In genomic region chr10:96264866-96265265, GRCm38 (mm10) we compare ENCODE assay signal across 11 mouse cellular contexts.
DNase-seq lines count a peak whose midpoint lies in the region; ATAC-seq and TF ChIP-seq lines count a peak whose summit lies in the region.
"Had no signal": no experiment of that assay in that cellular context is flagged by ENCODE, and none has a peak within 500 bp of the region (broad histone marks: within the 10 kb centered on the region; RNA-seq: fewer than 3 reads in every experiment).

No protein-coding gene starts in this region.

- no peaks in the 10 kb centered on the region for H3K27me3 ChIP-seq in lung, embryonic 15.5 days

- intact Hi-C loops in left cerebral cortex, postnatal 4 days (cut with DNase I), result no loop called here

- no peak overlapping the region for H3K4me3 ChIP-seq in embryonic fibroblast, embryonic 13.5 days (ENCODE audit: insufficient read depth, low read length)
- no peak overlapping the region for H3K4me3 ChIP-seq in lung, embryonic 15.5 days

- H3K9ac ChIP-seq in lung, embryonic 15.5 days, result no peak overlapping the region
- H3K9ac ChIP-seq: liver, embryonic 14.5 days had no signal

- peak overlapping the region; percentile 70; the same call in 1 of the 2 replicates for H3K27ac ChIP-seq in embryonic fibroblast, embryonic 13.5 days (ENCODE audit: insufficient read depth, low read length)
- H3K27ac ChIP-seq in lung, embryonic 15.5 days, result peak overlapping the region; percentile 89
- H3K27ac ChIP-seq: hindbrain, postnatal 0 days; liver, embryonic 14.5 days had no signal

- DNase-seq in cerebellum, postnatal 10 days, result peak; percentile 44 to 63
- no peak for DNase-seq in cerebellum, adult 11 months
- peak; percentile 41 for DNase-seq in left cerebral cortex, postnatal 4 days
- DNase-seq in left cerebral cortex, adult 11 months (ENCODE audit: low spot score), result no peak
- no peak for DNase-seq in adrenal gland, postnatal 14 days
- no peak for DNase-seq in adrenal gland, adult 18-20 months (ENCODE audit: low spot score in 2 of 2)
- DNase-seq: cerebellum, adult 11-12 months had no signal

- TF ChIP-seq CTCF in embryonic fibroblast, embryonic 13.5 days (IDR thresholded peaks at IDR 0.05; ENCODE audit: borderline replicate concordance, insufficient read depth, low read length), result no peak

- no peak for TF ChIP-seq POLR2A in embryonic fibroblast, embryonic 13.5 days (IDR thresholded peaks at IDR 0.05; ENCODE audit: low read depth, low read length)

- H3K36me3 ChIP-seq in lung, embryonic 15.5 days, result no peaks in the 10 kb centered on the region

- 29% methylated on average over 4 of the region's 4 CpGs for WGBS in lung, embryonic 15.5 days

- ATAC-seq in lung, embryonic 15.5 days (ENCODE audit: borderline replicate concordance, extremely low read depth, low FRiP score, low TSS enrichment), result peak; percentile 81
- ATAC-seq: hindbrain, postnatal 0 days had no signal

- H3K4me2 ChIP-seq in lung, embryonic 15.5 days, result peak overlapping the region; percentile 18; the same call in 1 of the 2 replicates

- no peaks in the 10 kb centered on the region; the same call in 1 of the 2 replicates for H3K4me1 ChIP-seq in embryonic fibroblast, embryonic 13.5 days (ENCODE audit: control insufficient read depth, insufficient read depth, low read length)
- H3K4me1 ChIP-seq in lung, embryonic 15.5 days, result peaks cover 48% of the 10 kb centered on the region

- no peaks in the 10 kb centered on the region for H3K9me3 ChIP-seq in lung, embryonic 15.5 days

Comparison
In these comparisons a context has a peak if more than half of its experiments do, and no peak if none do; other contexts are left out.
1. DNase-seq: peak in cerebellum, postnatal 10 days (2 of 2) and left cerebral cortex, postnatal 4 days (single experiment); none in cerebellum, adult 11 months (single experiment), left cerebral cortex, adult 11 months (single experiment), adrenal gland, postnatal 14 days (single experiment) and adrenal gland, adult 18-20 months (0 of 2).